Mouse (Mus musculus): ENCODE data around the gene Map2k3.

Gene Map2k3

GRCm38 (mm10) chr11:60927264-60927663, 4.6 kb upstream of the Map2k3 start:
- peak; percentile 85 for DNase-seq (ENCODE audit: low spot score)

- no peak for DNase-seq (ENCODE audit: low spot score)
These were observed 1.0 kb upstream of the Map2k3 start for GRCm38 (mm10) chr11:60930724-60931281.

GRCm38 (mm10) chr11:60931282-60931868, 458 bp upstream of the Map2k3 start:
- no peak for DNase-seq (ENCODE audit: low spot score)

DNA sequence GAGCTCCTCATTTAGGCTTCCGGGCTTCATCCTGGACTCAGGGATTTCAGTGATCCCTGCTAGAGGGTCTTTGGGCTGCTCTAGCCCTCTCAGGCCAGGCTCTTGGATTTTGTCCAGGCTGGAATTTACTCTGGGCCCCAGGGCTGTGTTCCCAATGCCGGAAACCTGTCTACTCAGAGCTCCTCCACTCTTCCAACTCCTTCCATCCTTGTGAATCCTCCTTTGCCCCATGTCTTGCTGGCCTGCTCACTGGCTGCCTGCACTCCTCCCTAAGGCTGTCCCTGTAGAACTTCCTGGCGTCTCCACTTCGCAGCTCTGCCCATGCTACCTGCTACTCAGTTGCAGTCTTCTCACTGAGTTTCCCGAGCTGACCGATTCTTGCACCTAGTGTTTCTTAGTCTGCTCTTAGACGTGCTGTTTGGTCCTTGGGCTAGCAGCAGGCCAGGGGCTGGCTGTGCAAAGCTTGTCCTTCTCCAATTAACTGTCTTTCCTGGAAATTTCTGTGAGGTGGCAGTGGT, 729 bp downstream of the Map2k3 start:
- no peak for DNase-seq (ENCODE audit: low spot score)

DNA sequence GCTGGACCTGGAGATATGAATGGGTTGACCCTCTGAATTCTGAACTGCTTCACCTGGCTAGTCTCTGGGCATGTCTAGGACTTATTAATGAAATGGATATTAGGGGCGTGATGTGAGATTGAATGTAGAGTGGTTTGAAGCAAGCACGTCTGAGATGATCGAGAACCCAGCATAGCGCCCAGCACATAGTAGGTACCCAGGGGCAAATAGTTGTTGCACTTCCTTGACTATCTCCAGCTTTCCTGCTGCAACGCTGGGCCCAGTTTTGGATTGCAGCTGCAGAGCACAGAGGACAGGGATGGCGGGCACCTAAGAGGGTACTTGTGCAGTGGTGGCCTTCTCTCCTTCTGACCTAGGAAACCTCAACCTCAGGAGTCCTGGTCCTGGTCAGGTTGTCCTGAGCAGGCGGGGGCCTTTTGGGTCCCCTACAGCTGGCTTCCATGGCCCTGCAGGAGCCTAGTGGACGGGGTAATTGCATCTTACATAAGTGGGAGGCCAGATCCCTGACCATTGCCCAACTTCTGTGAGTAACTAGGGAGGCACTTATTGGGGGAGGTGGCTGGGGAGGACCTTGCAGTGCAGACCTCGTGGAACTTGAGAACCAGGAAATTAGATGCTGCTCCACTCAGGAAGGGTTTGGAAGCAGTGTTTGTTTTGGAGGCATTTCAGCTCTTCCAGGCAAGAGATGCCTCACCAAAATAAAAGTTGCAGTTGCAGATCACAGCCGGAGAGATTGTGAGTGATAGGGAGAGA, 1.5 kb downstream of the Map2k3 start:
- no peak for DNase-seq (ENCODE audit: low spot score)

DNA sequence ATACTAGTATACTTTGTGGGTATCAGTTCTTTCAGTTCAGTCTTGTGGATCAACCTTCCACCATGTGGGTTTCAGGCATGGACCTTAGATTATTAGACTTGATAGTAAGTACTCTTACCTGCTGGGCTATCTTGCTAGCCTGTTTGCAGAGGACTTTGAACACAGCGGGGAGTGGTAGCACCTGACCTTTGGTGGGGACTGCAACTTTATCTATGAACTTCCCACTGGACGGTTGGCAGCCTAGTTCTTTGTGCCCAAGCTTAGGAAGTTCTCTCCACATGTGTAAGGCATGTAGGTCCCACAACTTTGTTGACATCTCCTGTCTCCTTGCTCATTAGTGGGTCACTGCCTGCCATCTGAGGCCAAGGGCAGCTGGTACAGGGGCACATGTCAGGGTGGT, 3.0 kb downstream of the Map2k3 start:
- no peak for DNase-seq (ENCODE audit: low spot score)

GRCm38 (mm10) chr11:60935326-60935974, 3.6 kb downstream of the Map2k3 start:
- DNase-seq (ENCODE audit: low spot score), result peak; percentile 82

- no peak for DNase-seq (ENCODE audit: low spot score)
These were observed 4.1 kb downstream of the Map2k3 start for GRCm38 (mm10) chr11:60935975-60936373.

DNA sequence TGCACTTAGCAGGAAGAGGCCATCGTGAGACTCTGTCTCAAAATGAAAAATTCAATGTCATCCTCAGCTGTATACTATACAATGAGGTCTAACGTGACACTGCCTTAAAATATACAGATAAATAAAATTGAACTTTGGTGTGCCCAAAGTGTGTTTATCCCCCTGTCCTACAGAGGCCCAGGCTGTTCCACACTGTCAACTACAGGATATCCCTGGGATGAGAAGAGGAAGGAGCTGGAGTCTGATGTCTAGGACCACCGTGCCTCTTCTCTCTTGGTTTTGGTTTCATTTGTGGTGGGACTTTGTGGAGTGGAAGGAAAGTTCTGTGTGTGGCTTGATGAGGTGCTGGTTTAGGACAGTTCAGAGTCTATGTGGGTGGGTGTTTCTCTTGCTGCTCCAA, 5.8 kb downstream of the Map2k3 start:
- DNase-seq (ENCODE audit: low spot score), result no peak

GRCm38 (mm10) chr11:60939487-60939886, 7.7 kb downstream of the Map2k3 start:
- no peak for DNase-seq (ENCODE audit: low spot score)

GRCm38 (mm10) chr11:60940501-60940900, 8.7 kb downstream of the Map2k3 start:
- no peak for DNase-seq (ENCODE audit: low spot score)

DNA sequence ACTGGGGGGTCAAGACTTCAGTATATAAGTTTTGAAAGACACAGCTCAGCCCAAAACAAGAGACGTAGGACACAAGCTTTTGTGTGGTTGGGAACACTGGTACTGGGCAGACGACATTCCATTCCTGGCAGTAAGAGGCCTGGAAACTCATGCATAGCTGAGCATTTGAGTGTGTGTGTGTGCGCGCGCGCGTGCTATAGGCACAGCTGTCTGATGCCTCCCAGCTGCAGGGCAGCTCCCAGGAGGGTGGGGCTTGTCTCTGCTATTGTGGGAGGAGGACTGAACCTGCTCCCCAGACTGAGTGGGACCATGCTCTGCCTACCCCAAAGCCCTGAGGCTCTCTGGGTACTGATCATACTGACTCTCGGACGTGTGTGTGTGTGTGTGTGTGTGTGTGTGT, 9.5 kb downstream of the Map2k3 start:
- no peak for DNase-seq (ENCODE audit: low spot score)

DNA sequence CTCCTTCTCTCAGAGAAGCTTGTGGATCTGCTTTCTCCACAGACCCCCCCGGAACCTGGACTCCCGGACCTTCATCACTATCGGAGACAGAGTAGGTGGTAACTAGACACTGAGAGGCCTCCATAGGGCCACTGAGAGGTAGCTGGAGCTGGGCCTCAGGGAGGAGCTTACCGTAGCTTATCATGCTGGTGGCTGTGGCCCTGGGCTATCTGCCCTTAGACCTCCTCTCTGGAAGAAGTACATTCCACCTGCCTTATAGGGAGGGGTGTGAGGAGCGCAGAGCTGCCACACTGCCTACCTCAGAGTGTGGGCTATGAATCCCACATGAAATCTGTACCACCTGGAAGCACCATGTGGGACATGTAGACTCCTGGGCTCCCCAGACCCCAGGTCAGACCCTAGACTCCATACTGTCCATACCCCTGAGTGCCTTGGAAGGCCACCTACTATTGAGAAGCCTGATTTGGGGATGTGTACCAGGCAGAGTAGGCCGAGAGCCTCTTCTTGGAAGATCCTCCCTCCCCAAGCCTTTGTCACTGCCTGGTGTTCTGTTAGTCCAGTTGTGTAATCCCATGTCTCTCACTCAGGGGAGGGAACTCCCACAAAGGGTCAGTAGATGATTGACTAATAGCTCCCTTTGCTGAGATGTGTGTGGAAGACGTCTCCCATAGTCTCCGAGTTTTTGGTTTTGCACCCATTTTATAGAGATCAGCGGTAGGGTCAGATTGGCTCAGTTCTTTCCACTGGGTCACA, 10.6 kb downstream of the Map2k3 start:
- DNase-seq (ENCODE audit: low spot score), result no peak

- DNase-seq (ENCODE audit: low spot score), result no peak
These were observed 13.2 kb downstream of the Map2k3 start for GRCm38 (mm10) chr11:60945003-60945402.

- no peak for DNase-seq (ENCODE audit: low spot score)
These were observed 20.1 kb downstream of the Map2k3 start for GRCm38 (mm10) chr11:60951896-60952295.

GRCm38 (mm10) chr11:60952362-60952761, 20.5 kb downstream of the Map2k3 start:
- no peak for DNase-seq (ENCODE audit: low spot score)

DNA sequence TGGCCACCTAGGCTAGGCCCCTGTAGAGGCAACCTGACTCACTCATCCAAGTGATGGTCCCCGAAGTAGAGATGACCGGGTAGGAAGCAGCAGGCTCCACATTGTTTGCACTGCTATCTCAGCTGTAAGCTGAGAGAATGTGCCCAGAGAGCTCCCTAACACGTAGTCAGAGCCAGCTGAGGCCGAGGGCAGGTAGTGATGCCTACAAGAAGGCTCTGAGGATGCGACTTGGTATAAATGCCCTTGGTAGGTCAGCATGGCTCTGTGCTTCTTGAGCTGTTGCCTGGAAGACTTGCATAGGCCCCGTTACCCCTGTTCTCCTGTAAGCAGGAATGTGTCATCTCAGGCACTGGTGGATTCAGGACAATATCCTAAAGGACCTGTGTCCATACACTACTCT, 21.2 kb downstream of the Map2k3 start:
- no peak for DNase-seq (ENCODE audit: low spot score)

GRCm38 (mm10) chr11:60953803-60954202, 22.0 kb downstream of the Map2k3 start:
- DNase-seq (ENCODE audit: low spot score), result peak; percentile 43

DNA sequence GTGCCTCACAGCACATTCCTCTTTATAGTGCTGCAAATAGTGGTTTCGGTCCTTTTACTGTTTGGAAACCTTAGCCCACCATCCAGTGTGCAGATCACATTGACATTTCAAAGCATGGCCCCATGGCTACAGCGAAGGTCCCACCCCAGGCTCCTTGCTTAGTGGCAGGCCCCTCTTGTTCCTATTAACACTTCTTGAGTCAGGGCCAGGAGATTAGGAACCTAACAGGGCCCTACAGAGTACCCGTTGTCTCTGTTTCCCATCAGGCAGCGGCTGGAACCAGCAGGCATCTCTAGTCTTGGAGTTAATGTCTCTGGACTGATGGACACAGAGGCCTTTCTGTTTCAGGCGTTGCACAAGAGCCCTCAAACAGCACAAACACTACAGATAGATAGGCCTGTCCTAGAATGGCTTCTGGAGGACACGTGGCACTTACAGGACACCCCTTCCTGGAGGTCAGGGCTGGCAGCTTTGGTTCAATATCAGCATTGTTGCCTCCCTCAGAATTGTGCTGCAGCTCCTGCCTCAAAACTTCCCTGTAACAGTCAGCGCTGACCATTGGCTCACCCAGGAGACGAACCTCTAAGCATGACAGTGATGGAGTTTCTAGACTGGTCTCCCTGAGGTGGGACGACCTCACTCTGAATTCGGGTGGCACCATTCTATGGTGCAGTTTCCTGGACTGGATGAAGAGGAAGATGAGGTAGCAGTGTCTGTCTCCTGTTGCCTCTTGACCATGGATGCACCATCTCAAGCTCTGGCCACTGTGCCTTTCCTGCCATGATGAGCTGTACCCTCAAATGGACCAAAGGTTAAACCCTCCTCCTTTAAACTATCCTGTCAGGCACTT, 22.6 kb downstream of the Map2k3 start:
- DNase-seq (ENCODE audit: low spot score), result no peak

GRCm38 (mm10) chr11:60955621-60956383, 24.0 kb downstream of the Map2k3 start:
- no peak for DNase-seq (ENCODE audit: low spot score)

All from T-cell, adult 2 months (primary cell).